Mouse (Mus musculus) heart, postnatal 0 days (tissue): Measurements from ENCODE around the gene Eif3d.

ENCODE experiments used
- CTCF ChIP-seq: IDR thresholded peaks from 2 replicates; pipeline ENCODE4 v1.5.1; 2016; ENCODE audit warnings: antibody characterized with exemption, control low read depth, low read depth
- EP300 ChIP-seq: IDR thresholded peaks from 2 replicates; pipeline ENCODE4 v1.6.1; 2016; ENCODE audit warnings: antibody characterized with exemption, low read depth

DNA sequence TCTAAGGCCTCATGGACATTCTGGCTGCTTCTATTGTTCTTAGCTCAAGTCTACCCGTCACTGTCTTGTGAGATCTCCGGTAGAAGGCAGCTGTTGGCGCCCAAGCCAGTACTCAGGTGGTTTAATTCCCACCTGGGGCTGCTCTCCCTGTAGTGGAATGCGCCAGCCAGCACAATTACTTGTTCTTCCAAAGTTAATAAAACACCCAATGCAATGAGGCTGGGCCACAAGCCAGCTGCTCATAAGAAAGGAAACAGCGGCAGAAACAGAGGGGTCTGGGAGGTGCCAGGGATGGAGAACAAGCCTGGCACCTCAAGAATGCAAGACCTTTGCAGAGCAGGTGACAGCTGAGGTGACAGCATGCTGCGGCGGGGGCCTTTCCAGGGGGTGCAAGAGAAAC is 21.6 kb downstream of the Eif3d start:
- no peak for TF ChIP-seq CTCF
- TF ChIP-seq EP300: no peak
